Mouse (Mus musculus) midbrain, postnatal 0 days (tissue): ENCODE measurements around the gene Uhrf2. TPM values are rescaled to one million over a fixed set of nuclear protein-coding genes. Genes with fewer than 3 reads are reported as not detected.
A peak's percentile ranks its signal among the peaks of the same experiment; 100 is the strongest.

Experiments
- ATAC-seq: fragments of 200-750 bp; cut with Nextera tagmentation; 2 replicates; pipeline ENCODE4 v1.8.0; 2017; ENCODE audit warnings: moderate number of reproducible peaks, mild to moderate bottlenecking, moderate TSS enrichment, moderate library complexity; ENCODE audit not compliant: low FRiP score
- DNase-seq: peaks from one replicate; pipeline ENCODE4 v3.0.0-alpha.2; 2015; ENCODE audit warnings: low spot score
- H3K27ac ChIP-seq: fragments of 300-500 bp; sonication (generic); 2 replicates; pipeline ENCODE4 v1.5.1; 2014; ENCODE audit warnings: low read depth, mild to moderate bottlenecking, low read length, mixed read lengths
- H3K27me3 ChIP-seq: fragments of 300-500 bp; sonication (generic); 2 replicates; pipeline ENCODE4 v1.6.1; 2014; ENCODE audit warnings: low read length, control low read depth, mixed read lengths; ENCODE audit not compliant: insufficient read depth
- H3K36me3 ChIP-seq: fragments of 300-500 bp; sonication (generic); 2 replicates; pipeline ENCODE4 v1.6.1; 2014; ENCODE audit warnings: low read length, control low read depth, mixed read lengths; ENCODE audit not compliant: insufficient read depth
- H3K4me1 ChIP-seq: fragments of 300-500 bp; sonication (generic); 2 replicates; pipeline ENCODE4 v1.6.1; 2014; ENCODE audit warnings: mild to moderate bottlenecking, control low read depth, antibody characterized with exemption, low read length, mixed read lengths; ENCODE audit not compliant: insufficient read depth
- H3K4me2 ChIP-seq: fragments of 300-500 bp; sonication (generic); 2 replicates; pipeline ENCODE4 v1.6.1; 2014; ENCODE audit warnings: low read depth, mild to moderate bottlenecking, low read length, mixed read lengths; ENCODE audit not compliant: poor library complexity, severe bottlenecking
- H3K4me3 ChIP-seq: fragments of 300-500 bp; sonication (generic); 2 replicates; pipeline ENCODE4 v1.5.1; 2014; ENCODE audit warnings: low read depth, mild to moderate bottlenecking, low read length, moderate library complexity
- H3K9ac ChIP-seq: fragments of 300-500 bp; sonication (generic); replicated peaks from 2 replicates; pipeline ENCODE4 v1.6.1; 2014; ENCODE audit warnings: mild to moderate bottlenecking, low read length, moderate library complexity, mixed read lengths; ENCODE audit not compliant: poor library complexity, severe bottlenecking
- H3K9me3 ChIP-seq: fragments of 300-500 bp; sonication (generic); 2 replicates; pipeline ENCODE4 v1.6.1; 2016; ENCODE audit warnings: low read length, control low read depth
- CTCF ChIP-seq: IDR thresholded peaks from 2 replicates; pipeline ENCODE4 v1.5.1; 2016; ENCODE audit warnings: antibody characterized with exemption, mild to moderate bottlenecking
- WGBS: fragments of 180-500 bp; shearing (Covaris S2); extraction: QIAGEN DNeasy Blood & Tissue Kit; methylation state at CpG from one replicate; pipeline ENCODE4 v1.1.7; 2014; 5-methylcytosine and 5-hydroxymethylcytosine counted together
- polyA plus RNA-seq: library from polyadenylated mRNA; unstranded; fragments of >200 nt; fragmentation: Nextera tagmentation; extraction: Ambion mirVana; gene quantifications from 2 replicates; pipeline ENCODE4 v1.2.1, GENCODE M21; 2015
- total RNA-seq: library from RNA; depleted of rRNA; stranded (reverse); fragments of >200 nt; gene quantifications from 2 replicates; pipeline ENCODE4 v1.2.3, GENCODE M21; 2014; rRNA removed

The Uhrf2 gene
- total and polyA plus RNA-seq, 2 experiments from 2014 or later = 29.7 to 74.4 TPM

DNA sequence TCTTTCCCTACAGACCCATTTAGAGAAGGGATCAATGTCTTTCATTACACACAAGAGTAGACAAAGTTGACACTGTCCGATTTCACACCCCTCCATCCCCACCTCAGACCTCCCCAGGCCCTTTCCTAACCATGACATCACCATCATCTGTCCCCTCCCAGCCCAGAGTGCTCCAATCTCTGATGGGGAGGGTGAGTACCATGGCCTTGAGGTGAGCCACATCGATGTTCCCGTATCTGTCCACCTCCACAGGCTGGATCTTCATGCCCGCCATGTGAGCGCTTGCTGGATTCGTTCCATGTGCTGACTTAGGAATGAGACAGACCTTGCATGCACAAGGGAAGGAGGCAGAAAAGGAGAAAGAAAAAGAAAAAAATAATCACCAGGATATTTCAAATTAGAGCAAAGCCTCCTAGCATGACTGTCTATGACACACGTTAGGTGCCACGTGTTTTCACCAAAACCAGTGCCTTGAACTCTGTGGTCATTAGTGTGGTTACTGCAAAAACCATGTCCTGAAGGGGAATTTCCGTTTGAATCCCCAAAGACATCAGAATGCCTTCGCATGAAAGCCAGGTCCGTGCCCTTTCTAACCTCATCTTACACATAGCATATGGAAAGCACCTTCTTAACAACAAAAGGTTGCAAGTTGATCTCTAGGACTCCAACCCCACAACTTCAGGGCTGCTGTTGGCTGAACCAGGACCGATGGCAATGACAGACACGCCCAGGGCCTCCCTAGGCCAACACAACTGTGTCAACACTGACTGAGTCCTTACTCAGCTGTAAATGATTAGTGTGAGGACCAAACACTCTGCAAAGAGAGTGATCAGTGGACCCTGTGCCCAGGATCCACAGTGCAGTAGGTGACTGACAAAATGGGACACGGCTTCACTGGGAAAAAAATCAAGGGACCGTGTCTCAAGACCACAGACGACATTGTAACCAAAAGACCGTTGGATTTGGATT lies 88.3 kb downstream of the Uhrf2 start:
- Histone ChIP-seq H3K36me3 (no peaks in the 10 kb centered on the region; the same call in 1 of the 2 replicates), H3K4me3 (no peak overlapping the region), H3K4me2 (no peak overlapping the region), H3K27me3 (no peaks in the 10 kb centered on the region), H3K27ac (peak overlapping the region; percentile 89), H3K4me1 (peaks cover 22% of the 10 kb centered on the region; the same call in 1 of the 2 replicates), H3K9ac (0 out of 2 replicates have a peak overlapping the region, but pooled peaks have one; percentile 13), H3K9me3 (no peaks in the 10 kb centered on the region)
- ATAC-seq (peak; percentile 44), DNase-seq (no peak)
- no peak for TF ChIP-seq CTCF
- WGBS = 67% methylated on average over 17 of the region's 17 CpGs

DNA sequence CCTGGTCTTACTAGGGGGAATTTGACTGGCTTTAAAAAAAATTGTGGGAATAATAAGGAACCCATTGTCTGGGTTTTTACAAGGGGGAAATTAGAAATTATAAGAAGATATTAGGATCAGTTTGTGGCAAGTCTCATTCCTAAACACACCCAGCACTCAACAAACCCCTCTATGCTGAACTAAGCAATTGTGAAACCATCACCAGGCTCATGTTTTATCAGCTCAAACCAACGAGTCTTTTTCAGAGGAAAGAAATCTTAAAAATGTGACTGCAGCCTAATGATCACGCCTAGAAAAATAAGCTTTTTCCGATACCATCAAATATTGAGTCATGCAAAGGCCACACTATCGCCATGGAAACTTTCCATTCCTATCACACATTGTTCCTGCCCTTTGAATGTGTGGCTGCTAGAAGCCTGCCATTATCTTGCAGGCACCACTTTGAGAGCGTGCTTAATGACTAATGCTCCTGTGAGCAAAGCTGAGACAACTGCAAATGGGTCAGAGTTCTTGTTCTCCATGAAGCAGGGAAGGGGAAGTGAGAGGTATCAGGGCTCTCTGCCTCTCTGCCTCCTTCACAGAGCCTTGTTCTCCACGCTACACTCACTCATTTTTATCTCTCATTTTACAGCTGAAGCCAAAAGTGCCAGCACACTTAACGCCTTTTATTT lies 94.8 kb downstream of the Uhrf2 start:
- Histone ChIP-seq H3K36me3 (no peaks in the 10 kb centered on the region), H3K4me2 (no peak overlapping the region), H3K27ac (no peak overlapping the region), H3K27me3 (no peaks in the 10 kb centered on the region), H3K9me3 (no peaks in the 10 kb centered on the region), H3K4me1 (peaks cover 9% of the 10 kb centered on the region; the same call in 1 of the 2 replicates), H3K9ac (no peak overlapping the region), H3K4me3 (no peak overlapping the region)
- ATAC-seq (no peak), DNase-seq (peak; percentile 21)
- no peak for TF ChIP-seq CTCF
- WGBS = 43% methylated on average over 7 of the region's 7 CpGs

- peaks cover 9% of the 10 kb centered on the region; the same call in 1 of the 2 replicates for H3K4me1 ChIP-seq
- H3K4me2 ChIP-seq = no peak overlapping the region
- H3K27ac ChIP-seq = no peak overlapping the region
- no peak for TF ChIP-seq CTCF
- H3K9me3 ChIP-seq = no peaks in the 10 kb centered on the region
- no peak overlapping the region for H3K4me3 ChIP-seq
- no peak for DNase-seq
- 53% methylated on average over 7 of the region's 7 CpGs for WGBS
- ATAC-seq = no peak
- no peak overlapping the region for H3K9ac ChIP-seq
- no peaks in the 10 kb centered on the region for H3K36me3 ChIP-seq
- no peaks in the 10 kb centered on the region for H3K27me3 ChIP-seq
These were observed 95.4 kb downstream of the Uhrf2 start for GRCm38 (mm10) chr19:30125670-30126059.

- H3K9me3 ChIP-seq = no peaks in the 10 kb centered on the region
- no peak overlapping the region for H3K27ac ChIP-seq
- no peak overlapping the region for H3K4me2 ChIP-seq
- peaks cover 9% of the 10 kb centered on the region; the same call in 1 of the 2 replicates for H3K4me1 ChIP-seq
- 60% methylated on average over 4 of the region's 4 CpGs for WGBS
- no peak overlapping the region for H3K4me3 ChIP-seq
- no peaks in the 10 kb centered on the region for H3K27me3 ChIP-seq
- ATAC-seq (peak; percentile 61; the same call in 1 of the 2 replicates), DNase-seq (peak; percentile 84)
- no peak overlapping the region for H3K9ac ChIP-seq
- peak; percentile 72 for TF ChIP-seq CTCF
- no peaks in the 10 kb centered on the region for H3K36me3 ChIP-seq
These were observed 97.9 kb downstream of the Uhrf2 start for GRCm38 (mm10) chr19:30128177-30128576.

DNA sequence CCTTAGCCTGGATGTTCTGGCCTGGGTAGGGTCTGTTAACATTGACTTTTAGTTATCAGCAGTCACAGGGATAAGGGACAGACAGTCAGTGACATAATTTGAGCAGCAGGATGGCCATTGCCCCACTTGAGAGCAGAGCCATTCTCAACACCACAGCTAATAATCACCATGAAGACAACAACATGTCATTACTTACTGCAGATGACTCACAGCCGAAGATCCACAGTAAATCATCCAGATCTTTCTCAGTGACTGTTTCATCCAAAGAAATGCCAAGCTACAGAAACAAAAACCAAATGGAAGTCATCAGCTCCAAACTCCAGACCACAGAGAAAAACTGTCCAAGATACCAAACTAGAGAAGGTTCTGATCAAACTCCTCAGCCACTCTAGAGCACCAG lies 106.0 kb downstream of the Uhrf2 start:
- Histone ChIP-seq H3K27ac (no peak overlapping the region), H3K9me3 (no peaks in the 10 kb centered on the region), H3K4me1 (no peaks in the 10 kb centered on the region), H3K4me2 (no peak overlapping the region), H3K36me3 (no peaks in the 10 kb centered on the region), H3K27me3 (no peaks in the 10 kb centered on the region), H3K4me3 (no peak overlapping the region), H3K9ac (no peak overlapping the region)
- 89% methylated on average over 1 of the region's 1 CpGs for WGBS
- ATAC-seq (no peak), DNase-seq (no peak)
- TF ChIP-seq CTCF = no peak

Other genes with a start within 250 kb of the Uhrf2 start
- gene 9930021J03Rik, start 224.5 kb upstream of the Uhrf2 start, total RNA-seq = 27.0 and 27.5 TPM in 2 replicates
- 5.1 and 6.3 TPM in 2 replicates for gene 9930021J03Rik, start 224.5 kb upstream of the Uhrf2 start, polyA plus RNA-seq
- 47.2 and 62.2 TPM in 2 replicates for gene Ranbp6, start 217.5 kb upstream of the Uhrf2 start, total RNA-seq
- 38.8 and 39.4 TPM in 2 replicates for gene Ranbp6, start 217.5 kb upstream of the Uhrf2 start, polyA plus RNA-seq
- gene Il33, start 105.4 kb upstream of the Uhrf2 start, total RNA-seq = 5.6 and 8.7 TPM in 2 replicates
- gene Il33, start 105.4 kb upstream of the Uhrf2 start, polyA plus RNA-seq = 6.2 and 6.4 TPM in 2 replicates
- gene Trpd52l3, start 26.7 kb upstream of the Uhrf2 start, total RNA-seq = not detected in 2 replicates
- gene Trpd52l3, start 26.7 kb upstream of the Uhrf2 start, polyA plus RNA-seq = not detected in 2 replicates
- 9.2 and 9.6 TPM in 2 replicates for gene Gldc, start 144.9 kb downstream of the Uhrf2 start, total RNA-seq
- 5.4 TPM in 2 replicates for gene Gldc, start 144.9 kb downstream of the Uhrf2 start, polyA plus RNA-seq
- not detected in 2 replicates for gene Mbl2, start 202.4 kb downstream of the Uhrf2 start, total RNA-seq
- not detected in 2 replicates for gene Mbl2, start 202.4 kb downstream of the Uhrf2 start, polyA plus RNA-seq